Mouse (Mus musculus) C2C12 (cell line): ENCODE measurements around the gene Stat5b. TPM values are rescaled to one million over a fixed set of nuclear protein-coding genes. Genes with fewer than 3 reads are reported as not detected.

ENCODE experiments used
- H3K27me3 ChIP-seq: one replicate; pipeline ENCODE4 v1.6.1; 2011; ENCODE audit not compliant: control insufficient read depth, insufficient read depth, insufficient read length
- H3K36me3 ChIP-seq: one replicate; pipeline ENCODE4 v1.6.1; 2011; ENCODE audit not compliant: control insufficient read depth, insufficient read depth
- H3K4me3 ChIP-seq: one replicate; pipeline ENCODE4 v1.5.1; 2011; ENCODE audit warnings: mild to moderate bottlenecking, control low read depth; ENCODE audit not compliant: poor library complexity, insufficient read depth, severe bottlenecking
- H3K79me2 ChIP-seq: one replicate; pipeline ENCODE4 v1.6.1; 2011; ENCODE audit not compliant: control insufficient read depth, insufficient read depth
- H3K79me3 ChIP-seq: one replicate; pipeline ENCODE4 v1.6.1; 2011; ENCODE audit warnings: low read depth, control low read depth
- H3ac ChIP-seq: one replicate; pipeline ENCODE3; 2011; ENCODE audit warnings: low read depth; ENCODE audit not compliant: control insufficient read depth, insufficient read length
- CEBPB ChIP-seq: IDR thresholded peaks from one replicate; pipeline ENCODE4 v1.6.1; 2011; ENCODE audit warnings: low read depth, mild to moderate bottlenecking, control low read depth, moderate library complexity
- CTCF ChIP-seq: IDR thresholded peaks from one replicate; pipeline ENCODE4 v1.5.1; 2011; ENCODE audit not compliant: control insufficient read depth, insufficient read depth, insufficient read length
- FOSL1 ChIP-seq: IDR thresholded peaks from one replicate; pipeline ENCODE4 v1.8.0; 2011; ENCODE audit warnings: mild to moderate bottlenecking, low read length; ENCODE audit not compliant: poor library complexity, insufficient read depth, severe bottlenecking
- MAX ChIP-seq: IDR thresholded peaks from one replicate; pipeline ENCODE4 v1.6.1; 2011; ENCODE audit warnings: mild to moderate bottlenecking, control low read depth
- MYOD1 ChIP-seq: IDR thresholded peaks from one replicate; pipeline ENCODE4 v1.6.1; 2011; ENCODE audit warnings: low read depth; ENCODE audit not compliant: control insufficient read depth, insufficient read length
- MYOG ChIP-seq: IDR thresholded peaks from one replicate; pipeline ENCODE4 v1.6.1; 2011; ENCODE audit not compliant: control insufficient read depth, insufficient read length; ENCODE audit errors: extremely low read depth
- USF1 ChIP-seq: IDR thresholded peaks from one replicate; pipeline ENCODE4 v1.6.1; 2011; ENCODE audit warnings: low read depth, mild to moderate bottlenecking, control low read depth, moderate library complexity
- polyA plus RNA-seq: library from polyadenylated mRNA; unstranded; fragments of >200 nt; fragmentation: generic; extraction: Trizol; gene quantifications from one replicate; pipeline ENCODE4 v1.2.1, GENCODE M21; 2012; ENCODE audit warnings: missing spikeins

Stat5b gene
- polyA plus RNA-seq, 1 experiment: 2.4 TPM

- Histone ChIP-seq H3K4me3 (no peak overlapping the region), H3K79me2 (no peaks in the 10 kb centered on the region), H3ac (no peak overlapping the region), H3K79me3 (no peaks in the 10 kb centered on the region), H3K36me3 (peaks cover 5% of the 10 kb centered on the region), H3K27me3 (no peaks in the 10 kb centered on the region)
- TF ChIP-seq USF1: no peak
- TF ChIP-seq CTCF: no peak
- no peak for TF ChIP-seq MYOD1
- no peak for TF ChIP-seq CEBPB
- no peak for TF ChIP-seq FOSL1
Measured at GRCm38 (mm10) chr11:100782568-100782967, 68.0 kb downstream of the Stat5b start.

DNA sequence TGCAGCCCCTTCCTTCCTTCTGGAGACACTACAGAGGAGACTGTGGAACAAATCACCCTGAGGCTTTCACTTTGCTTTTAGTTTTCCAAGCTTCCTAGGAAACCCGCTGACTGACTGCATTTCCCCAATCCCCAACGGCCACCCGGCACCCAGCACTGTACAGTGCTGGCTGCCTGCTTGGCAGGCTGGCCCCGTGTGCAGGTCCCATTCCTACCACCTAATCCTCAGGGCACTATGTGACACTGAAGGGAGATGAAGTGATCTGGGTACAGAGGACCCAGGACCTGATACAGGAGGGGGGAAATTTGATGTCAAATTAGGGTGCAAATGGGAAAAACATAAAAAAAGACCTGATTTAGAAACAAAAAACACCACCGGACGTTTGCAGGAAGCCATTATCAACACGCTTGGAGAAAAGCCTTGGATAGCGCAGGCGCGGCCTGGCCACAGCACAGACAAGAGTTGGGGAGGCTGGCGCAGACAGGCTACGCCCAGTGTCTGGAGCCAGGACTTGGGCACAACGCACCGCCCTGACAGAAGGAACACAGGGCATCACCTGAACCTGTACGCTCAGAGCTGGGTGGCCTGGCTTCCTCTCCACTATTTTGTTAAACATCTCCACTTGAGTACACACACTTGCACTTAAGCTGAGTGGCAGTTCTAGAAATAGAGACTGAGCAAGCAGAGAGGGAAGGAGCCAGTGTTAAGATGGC is 68.6 kb downstream of the Stat5b start:
- no peaks in the 10 kb centered on the region for H3K27me3 ChIP-seq
- H3K36me3 ChIP-seq: peaks cover 5% of the 10 kb centered on the region
- no peak overlapping the region for H3K4me3 ChIP-seq
- no peaks in the 10 kb centered on the region for H3K79me2 ChIP-seq
- no peaks in the 10 kb centered on the region for H3K79me3 ChIP-seq
- TF ChIP-seq CEBPB: no peak
- no peak for TF ChIP-seq CTCF
- TF ChIP-seq MYOD1: no peak
- no peak for TF ChIP-seq MYOG
- no peak for TF ChIP-seq USF1
- no peak for TF ChIP-seq FOSL1
- TF ChIP-seq MAX: no peak
- no peak overlapping the region for H3ac ChIP-seq

DNA sequence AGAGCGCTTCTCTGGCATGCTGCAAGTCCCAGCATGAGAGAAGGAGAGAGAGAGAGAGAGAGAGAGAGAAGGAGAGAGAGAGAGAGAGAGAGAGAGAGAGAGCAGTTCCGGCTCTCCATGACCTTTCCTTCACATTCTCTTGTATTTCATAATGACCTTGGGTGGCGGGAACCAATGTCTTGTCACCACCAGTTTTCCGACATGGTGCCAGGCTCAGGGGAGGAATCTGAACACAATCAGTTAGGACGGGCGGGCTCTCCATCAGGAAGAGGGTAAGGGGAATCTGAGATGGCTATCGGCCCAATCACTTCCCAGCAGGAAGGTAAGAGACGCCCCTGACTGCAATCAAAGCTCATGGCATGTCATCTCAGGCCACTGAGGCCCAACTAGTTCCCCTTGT is 70.3 kb downstream of the Stat5b start:
- H3K79me2 ChIP-seq: no peaks in the 10 kb centered on the region
- H3ac ChIP-seq: no peak overlapping the region
- H3K36me3 ChIP-seq: peaks cover 5% of the 10 kb centered on the region
- TF ChIP-seq MAX: no peak
- no peak for TF ChIP-seq USF1
- no peak for TF ChIP-seq FOSL1
- TF ChIP-seq MYOG: no peak
- no peak for TF ChIP-seq MYOD1
- no peak for TF ChIP-seq CTCF
- no peak for TF ChIP-seq CEBPB
- H3K4me3 ChIP-seq: no peak overlapping the region
- no peaks in the 10 kb centered on the region for H3K79me3 ChIP-seq
- H3K27me3 ChIP-seq: no peaks in the 10 kb centered on the region

DNA sequence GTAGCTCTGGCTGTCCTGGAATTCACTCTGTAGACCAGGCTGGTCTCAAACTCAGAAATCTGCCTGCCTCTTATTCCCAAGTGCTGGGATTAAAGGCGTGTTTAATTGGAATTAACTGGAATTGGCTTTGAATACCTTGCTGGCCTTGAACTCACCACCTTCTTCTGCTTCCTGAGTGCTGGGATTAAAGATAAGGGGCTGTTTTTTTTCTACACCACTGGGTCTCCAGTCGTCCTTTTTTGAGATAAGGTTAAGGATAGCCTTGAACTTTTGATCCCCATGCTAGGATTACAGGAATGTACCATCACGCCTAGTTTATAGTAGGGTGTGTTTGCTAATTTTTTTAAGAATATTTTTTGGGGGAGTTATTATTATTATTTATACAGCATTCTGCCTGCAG is 72.5 kb downstream of the Stat5b start:
- H3K27me3 ChIP-seq: no peaks in the 10 kb centered on the region
- peaks cover 5% of the 10 kb centered on the region for H3K36me3 ChIP-seq
- TF ChIP-seq USF1 (no peak), CEBPB (no peak), MAX (no peak), CTCF (no peak), MYOG (no peak), MYOD1 (no peak)
- no peaks in the 10 kb centered on the region for H3K79me3 ChIP-seq
- no peak overlapping the region for H3K4me3 ChIP-seq
- no peaks in the 10 kb centered on the region for H3K79me2 ChIP-seq
- no peak overlapping the region for H3ac ChIP-seq

DNA sequence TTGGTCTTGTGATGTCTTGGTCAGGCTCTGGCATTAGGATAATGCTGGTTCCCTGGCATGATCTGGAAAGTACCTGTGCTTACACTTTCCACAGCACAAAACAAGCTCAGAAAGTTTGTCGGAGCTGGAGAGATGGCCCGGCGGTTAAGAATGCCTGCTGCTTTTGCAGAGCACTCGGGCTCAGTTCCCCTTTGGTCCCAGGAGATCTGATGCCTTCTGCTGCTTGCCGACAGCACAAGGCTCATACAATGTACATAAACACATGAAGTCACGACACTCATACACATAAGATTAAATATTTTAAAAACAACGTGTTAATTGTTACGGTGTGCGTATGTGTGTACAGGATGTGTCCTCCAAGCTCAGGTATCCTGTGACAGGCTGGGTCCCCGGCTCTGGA is 74.6 kb downstream of the Stat5b start:
- TF ChIP-seq CTCF: no peak
- TF ChIP-seq USF1: no peak
- no peak for TF ChIP-seq MAX
- no peaks in the 10 kb centered on the region for H3K79me3 ChIP-seq
- no peaks in the 10 kb centered on the region for H3K79me2 ChIP-seq
- H3K27me3 ChIP-seq: no peaks in the 10 kb centered on the region
- H3ac ChIP-seq: no peak overlapping the region
- H3K36me3 ChIP-seq: no peaks in the 10 kb centered on the region
- H3K4me3 ChIP-seq: no peak overlapping the region

DNA sequence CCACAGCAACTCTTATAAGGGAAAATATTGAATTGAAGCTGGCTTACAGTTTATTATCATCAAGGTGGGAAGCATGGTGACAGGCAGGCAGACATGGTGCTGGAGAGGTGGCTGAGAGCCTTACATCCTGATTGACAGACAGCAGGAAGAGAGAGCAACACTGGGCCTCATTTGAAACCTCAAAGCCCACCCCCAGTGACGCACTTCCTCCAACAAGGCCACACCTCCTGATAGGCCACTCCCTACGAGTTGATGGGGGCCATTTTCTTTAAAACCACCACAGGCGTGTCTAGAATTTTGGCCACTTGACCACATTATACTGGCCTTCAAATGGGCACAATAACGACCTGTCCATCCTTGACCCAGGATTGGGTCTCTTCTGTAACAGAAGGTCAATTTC is 76.3 kb downstream of the Stat5b start:
- Histone ChIP-seq H3K36me3 (no peaks in the 10 kb centered on the region), H3K79me3 (no peaks in the 10 kb centered on the region), H3ac (no peak overlapping the region), H3K4me3 (no peak overlapping the region), H3K79me2 (no peaks in the 10 kb centered on the region), H3K27me3 (no peaks in the 10 kb centered on the region)
- TF ChIP-seq MAX: no peak
- TF ChIP-seq USF1: no peak
- no peak for TF ChIP-seq CEBPB
- TF ChIP-seq MYOD1: no peak
- TF ChIP-seq MYOG: no peak
- TF ChIP-seq CTCF: no peak
- no peak for TF ChIP-seq FOSL1
